Mouse (Mus musculus) brain, embryonic 14.5 days (tissue): ENCODE results near the gene Cfb.

ENCODE experiments used
- CTCF ChIP-seq: fragments of 200-500 bp; IDR thresholded peaks from 2 replicates; pipeline ENCODE4 v1.5.1; 2012; ENCODE audit warnings: inconsistent platforms, mild to moderate bottlenecking, moderate library complexity, borderline replicate concordance; ENCODE audit not compliant: insufficient read depth, insufficient read length; ENCODE audit errors: extremely low read depth
- POLR2A ChIP-seq: fragments of 200-500 bp; IDR thresholded peaks from 2 replicates; pipeline ENCODE4 v1.6.1; 2012; ENCODE audit warnings: mild to moderate bottlenecking, inconsistent platforms, borderline replicate concordance; ENCODE audit not compliant: poor library complexity, insufficient read depth, insufficient read length, severe bottlenecking; ENCODE audit errors: extremely low read depth

DNA sequence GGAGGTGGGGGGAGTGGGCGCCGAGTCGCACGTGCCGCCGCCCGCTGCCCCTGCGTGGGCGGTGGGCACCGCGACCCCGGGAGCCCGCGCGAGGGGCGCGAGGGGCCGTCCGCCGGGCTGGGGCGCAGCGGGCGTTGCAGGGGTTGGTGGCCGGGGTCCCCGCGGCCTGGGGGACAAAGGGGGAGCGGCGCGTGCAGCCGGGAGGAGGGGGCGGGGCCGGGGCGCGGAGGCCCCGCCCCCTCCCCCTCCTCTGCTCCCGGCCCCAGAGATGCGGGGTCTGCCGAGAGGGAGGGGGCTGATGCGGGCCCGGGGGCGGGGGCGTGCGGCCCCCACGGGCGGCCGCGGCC lies 36.4 kb upstream of the Cfb start:
- TF ChIP-seq CTCF (no peak), POLR2A (no peak; the same call in 1 of the 2 replicates)
